Mouse (Mus musculus) activated CD4-positive, CD25-positive, alpha-beta regulatory T cell, adult 4 months (primary cell): ENCODE data around the gene Serinc4. TPM values are rescaled to one million over a fixed set of nuclear protein-coding genes. Genes with fewer than 3 reads are reported as not detected.

ENCODE experiments used
- polyA plus RNA-seq, 2 experiments: library from polyadenylated mRNA; unstranded; fragments of 100-300 nt; shearing (Covaris generic); gene quantifications; one replicate each; pipeline ENCODE4 v1.2.1; 2017

Gene Serinc4
- polyA plus RNA-seq, 2 experiments from 2014 or later = not detected

Other genes with a start within 250 kb of the Serinc4 start
- gene Trp53bp1, start 185.4 kb downstream of the Serinc4 start, polyA plus RNA-seq = 10 to 100 TPM; 22.9 to 30.2 TPM
- under 1 TPM; 0.10 to 0.32 TPM for gene Map1a, start 167.2 kb downstream of the Serinc4 start, polyA plus RNA-seq
- 1 to 10 TPM; 9.6 to 9.8 TPM for gene Ppip5k1, start 101.4 kb downstream of the Serinc4 start, polyA plus RNA-seq
- 1 to 10 TPM in 1 of 2 experiments, under 1 TPM in 1; 0.83 to 1.5 TPM for gene Ckmt1, start 99.1 kb downstream of the Serinc4 start, polyA plus RNA-seq
- under 1 TPM; 0.31 to 0.60 TPM for gene Strc, start 69.6 kb downstream of the Serinc4 start, polyA plus RNA-seq
- gene Pdia3, start 43.0 kb downstream of the Serinc4 start, polyA plus RNA-seq = 1,000 to 10,000 TPM in 1 of 2 experiments, 100 to 1,000 TPM in 1; 658 to 1,122 TPM
- 1 to 10 TPM; 2.3 to 3.8 TPM for gene Catsper2, start 43.0 kb downstream of the Serinc4 start, polyA plus RNA-seq
- gene Ell3, start 12.5 kb downstream of the Serinc4 start, polyA plus RNA-seq = 1 to 10 TPM in 1 of 2 experiments, under 1 TPM in 1; 0.78 to 1.0 TPM
- 1,000 to 10,000 TPM in 1 of 2 experiments, 100 to 1,000 TPM in 1; 759 to 1,222 TPM for gene Serf2, start 7.6 kb downstream of the Serinc4 start, polyA plus RNA-seq
- gene Hypk, start 3.5 kb downstream of the Serinc4 start, polyA plus RNA-seq = 100 to 1,000 TPM; 120 to 207 TPM
- gene Mfap1b, start 17.3 kb upstream of the Serinc4 start, polyA plus RNA-seq = 100 to 1,000 TPM in 1 of 2 experiments, 10 to 100 TPM in 1; 82.1 to 109 TPM
- gene Mfap1a, start 49.9 kb upstream of the Serinc4 start, polyA plus RNA-seq = 10 to 100 TPM; 32.7 to 47.6 TPM
- gene Wdr76, start 49.9 kb upstream of the Serinc4 start, polyA plus RNA-seq = 10 to 100 TPM; 10.1 to 20.5 TPM